Mouse (Mus musculus) v-Abl transformed pro-B cells (cell line): ENCODE data around the gene Duoxa2.

Source experiments
- in situ Hi-C, 2 experiments: fragments of 400-800 bp; cut with MboI; formaldehyde crosslinking; loops; one replicate each; pipeline ENCODE4 v1.15.1; 2025; ENCODE audit not compliant: unreplicated experiment in 2 of 2

The Duoxa2 gene

DNA sequence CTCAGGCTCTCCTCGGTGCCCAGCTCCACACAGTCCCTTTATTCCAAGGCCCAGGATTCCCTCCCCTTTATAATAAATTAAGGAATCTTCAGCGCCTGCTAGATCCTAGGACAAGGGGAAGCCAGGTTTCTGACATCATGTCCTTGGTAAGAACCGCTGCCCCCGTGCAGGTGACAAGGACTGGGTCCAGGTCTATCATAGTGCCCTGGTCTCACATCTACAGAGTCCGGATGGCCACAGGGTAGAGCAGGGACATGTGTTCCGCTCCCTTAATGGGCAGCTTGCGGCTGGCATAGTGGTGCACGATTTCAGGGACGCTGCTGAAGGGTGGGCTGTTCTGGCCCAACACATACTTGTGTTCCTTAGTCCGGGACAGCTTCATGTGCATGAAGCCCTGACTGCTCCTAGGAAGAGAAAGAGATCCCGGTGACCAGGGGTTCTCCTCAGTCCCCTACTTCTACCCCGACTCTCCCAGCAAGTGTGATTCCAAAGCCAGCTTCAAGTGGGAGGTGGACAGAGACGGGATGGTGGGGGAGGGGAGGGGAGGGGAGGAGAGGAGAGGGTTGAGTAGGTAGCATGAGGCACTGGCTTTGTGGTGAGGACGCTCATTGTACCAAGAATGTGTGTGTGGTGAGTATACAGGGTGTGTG, 50.6 kb downstream of the Duoxa2 start:
- in situ Hi-C loops = loop anchor here (5.0 to 10.0 kb wide), 2 partner anchors 208 to 406 kb away; no protein-coding TSS in a partner anchor

DNA sequence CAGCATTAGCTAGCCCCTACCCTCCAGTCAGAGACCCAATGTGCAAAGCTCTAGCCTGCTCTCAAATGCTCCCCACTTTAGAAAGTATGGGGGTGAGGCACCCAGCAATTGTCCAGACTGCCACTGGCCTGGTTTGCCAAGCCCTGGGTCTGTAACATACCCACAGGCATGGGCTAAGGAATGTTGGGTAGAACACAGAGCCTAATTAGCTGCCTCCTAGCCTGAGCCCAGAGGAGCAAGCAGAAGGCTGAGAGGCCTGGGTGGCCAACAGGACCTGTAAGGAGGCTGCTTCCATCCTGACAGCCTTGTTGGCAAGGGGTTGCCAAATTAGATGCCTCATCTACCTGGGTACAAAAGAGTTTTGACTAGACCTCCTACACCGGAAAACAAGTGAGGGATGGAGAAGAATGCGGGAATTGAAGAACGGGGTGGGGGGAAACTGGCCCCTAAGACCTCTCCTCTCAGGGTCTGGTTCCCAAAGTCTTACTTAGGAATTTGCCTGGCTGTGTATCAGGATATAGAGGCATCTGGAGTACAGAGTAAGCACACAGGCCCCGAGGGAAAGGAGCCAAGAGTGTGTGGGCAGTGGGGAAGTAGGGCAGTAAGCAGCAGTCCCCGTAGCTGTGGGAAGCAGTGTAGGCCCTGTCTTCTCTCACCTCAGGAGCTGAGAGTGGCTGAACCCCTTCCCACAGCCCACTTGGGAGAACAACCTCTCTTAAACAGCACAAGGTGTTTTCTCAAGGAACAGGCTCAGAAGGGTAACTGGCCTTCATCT, 52.6 kb downstream of the Duoxa2 start:
- in situ Hi-C loops = no loop called here

DNA sequence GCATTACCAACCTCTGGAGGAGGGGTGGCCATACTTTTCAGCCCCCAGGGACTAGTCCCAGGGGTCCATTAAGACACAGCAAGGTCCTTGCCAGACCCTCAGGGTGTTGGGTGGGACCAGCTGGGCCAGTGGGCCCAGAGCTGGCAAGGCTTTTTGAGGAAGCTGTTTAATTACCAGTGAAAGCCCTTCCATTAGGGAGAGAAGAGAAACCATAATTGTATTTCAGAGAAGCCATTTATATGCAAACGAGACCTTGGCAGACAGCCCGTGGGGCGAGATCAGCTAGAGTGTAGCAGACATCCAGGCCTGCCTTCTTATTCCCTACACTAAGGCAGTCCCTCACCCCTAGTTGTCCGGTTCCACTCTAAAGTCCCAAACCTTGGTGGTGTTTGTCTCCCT, 53.2 kb downstream of the Duoxa2 start:
- in situ Hi-C loops = no loop called here
